Mouse (Mus musculus) erythroblast, embryonic 14.5 days (primary cell): Measurements from ENCODE around the gene Astn2.

Experiments used
- GATA1 ChIP-seq: IDR thresholded peaks from 2 replicates; pipeline ENCODE4 v1.6.1; 2012; ENCODE audit warnings: low read length, inconsistent platforms, mixed read lengths
- TAL1 ChIP-seq: IDR thresholded peaks from 3 replicates; pipeline ENCODE4 v1.6.1; 2012; ENCODE audit warnings: low read length, inconsistent platforms, mixed read lengths

- TF ChIP-seq GATA1: no peak
- no peak for TF ChIP-seq TAL1
These were observed 896.3 kb downstream of the Astn2 start for GRCm38 (mm10) chr4:65508101-65508500.
